Mouse (Mus musculus) ovary, adult 18-20 months (tissue): ENCODE results near the gene Fgfr2.
"Not testable (repeated sequence)": the region's sequence is repeated elsewhere in the genome, so short reads cannot be mapped to it uniquely, and the experiment has no call there.

Source experiments
- DNase-seq: peaks from one replicate; pipeline ENCODE4 v3.0.0; 2022; ENCODE audit warnings: low spot score, mixed read lengths

Gene Fgfr2

DNA sequence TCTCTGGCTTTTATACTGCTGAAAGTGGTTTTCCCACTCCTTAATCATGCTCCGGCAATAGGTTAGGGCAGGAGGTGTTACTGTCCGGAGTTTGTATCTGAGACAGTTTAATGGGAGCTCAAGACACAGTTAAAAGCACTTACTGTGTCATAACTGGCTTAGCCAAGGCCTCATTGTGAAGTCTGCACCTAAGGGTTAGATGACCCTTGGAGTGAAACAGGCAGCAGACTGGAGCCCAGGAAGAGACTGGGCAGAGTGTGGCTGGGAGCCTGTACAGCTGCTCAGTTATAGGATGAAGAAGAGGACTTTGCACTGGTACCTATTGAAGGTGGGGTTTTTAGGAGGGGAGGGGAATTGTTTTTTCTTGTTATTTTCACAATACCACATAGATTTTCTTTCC lies 1976.9 kb downstream of the Fgfr2 start, which contains the start of gene 4933402N03Rik:
4933402N03Rik (minus strand) TSS at position 101 of the 400 bp plus-strand sequence.
- DNase-seq, result no peak

DNA sequence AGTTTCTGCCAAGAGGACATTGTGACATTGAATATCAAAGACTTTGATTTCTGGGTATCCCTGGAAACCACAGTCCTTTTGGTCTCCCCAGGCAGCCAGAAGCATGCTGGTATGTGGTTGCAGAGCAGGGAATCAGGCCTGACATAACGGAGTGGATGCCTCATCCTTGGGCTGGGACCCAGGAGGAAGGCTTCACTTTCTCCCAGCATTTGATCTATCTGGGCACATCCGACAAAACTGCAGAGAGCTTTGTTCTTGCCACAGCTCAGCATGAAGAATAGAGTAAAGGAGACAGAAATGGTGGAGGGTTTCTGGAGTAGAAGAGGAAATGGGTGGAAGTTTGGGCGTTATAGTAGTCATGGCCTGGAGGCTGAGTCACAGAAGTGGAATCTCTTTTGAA lies 1990.0 kb downstream of the Fgfr2 start:
- DNase-seq, result no peak

DNA sequence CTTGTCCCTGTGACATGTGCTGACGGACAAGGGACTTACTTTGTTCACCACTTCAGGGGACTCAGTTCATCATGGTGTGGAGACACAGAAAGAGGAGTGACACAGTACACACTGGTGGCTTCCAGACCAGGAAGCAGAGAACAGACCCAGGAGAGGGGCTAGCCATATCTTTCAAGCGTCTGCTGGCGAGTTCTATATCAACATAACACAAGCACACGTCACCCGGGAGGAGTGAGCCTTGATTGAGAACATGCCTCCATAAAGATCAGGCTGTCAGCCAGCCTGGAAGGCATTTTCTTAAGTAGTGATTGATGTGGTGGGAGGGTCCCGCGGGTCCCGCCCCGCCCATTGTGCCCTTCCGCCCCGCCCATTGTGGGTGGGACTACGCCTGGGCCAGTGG lies 1993.1 kb downstream of the Fgfr2 start:
- DNase-seq, result no peak

DNA sequence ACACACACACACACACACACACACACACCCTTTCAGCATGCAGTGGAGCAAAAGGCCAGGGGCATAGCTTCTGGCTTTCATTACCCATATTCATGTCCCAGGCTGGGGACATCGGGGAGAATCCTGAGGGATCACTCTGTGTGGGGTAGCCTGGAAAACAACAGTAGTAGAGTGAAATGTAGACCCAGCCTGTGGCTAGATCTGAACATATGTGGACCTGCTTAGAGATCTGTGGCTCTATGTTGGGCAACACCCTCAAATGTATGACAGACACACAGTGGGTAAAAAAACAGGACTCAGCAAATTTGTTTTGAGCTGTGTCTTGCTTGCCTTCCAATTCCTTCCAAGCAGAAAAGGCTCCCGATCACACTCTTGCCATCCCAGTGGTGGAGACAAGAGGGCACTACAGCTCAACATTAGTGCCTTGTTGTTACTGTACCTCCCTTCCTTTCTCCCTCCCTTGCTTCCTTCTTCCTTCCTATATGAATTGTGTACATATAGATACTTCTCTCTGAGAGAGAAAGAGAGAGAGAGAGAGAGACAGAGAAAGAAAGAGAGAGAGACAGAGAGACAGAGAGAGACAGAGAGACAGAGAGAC lies 2000.8 kb downstream of the Fgfr2 start:
- DNase-seq, result no peak

DNA sequence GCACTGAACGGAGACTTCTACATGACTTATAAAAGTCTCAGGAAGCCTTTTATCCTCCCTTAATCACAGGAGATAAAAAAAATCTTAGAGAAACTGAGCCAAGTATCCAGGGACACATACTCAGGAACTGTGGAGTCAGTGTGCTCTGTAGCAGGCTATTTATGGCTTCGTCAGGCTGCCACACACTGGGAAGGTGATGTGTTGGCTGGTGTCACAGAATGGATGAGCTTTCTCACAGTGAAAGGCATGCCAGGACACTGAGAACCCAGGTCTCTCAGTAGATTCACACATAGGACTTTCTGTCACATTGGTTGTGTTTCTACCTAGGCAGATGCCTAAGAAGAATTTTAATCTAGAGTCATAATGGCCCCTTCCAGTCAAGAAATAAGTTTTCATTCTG lies 2008.7 kb downstream of the Fgfr2 start:
- no peak for DNase-seq

DNA sequence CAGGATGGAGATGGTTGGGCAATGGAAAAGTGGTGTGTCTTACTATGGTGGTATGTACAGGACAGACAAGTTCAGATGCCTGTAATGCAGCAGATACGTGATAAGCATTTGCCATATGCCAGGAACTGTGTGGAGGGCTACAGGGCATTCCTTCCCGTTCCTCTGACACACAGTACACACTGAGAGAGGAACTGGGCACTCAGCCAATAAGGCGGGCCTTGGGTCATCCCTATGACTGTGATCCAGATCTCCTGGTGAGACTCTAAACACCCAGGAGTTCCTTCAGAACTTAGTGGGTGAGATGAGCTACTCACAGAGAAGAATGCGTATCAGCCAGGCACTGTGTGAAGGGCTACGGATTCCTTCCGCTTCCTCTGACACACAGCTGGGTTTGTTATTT lies 2009.5 kb downstream of the Fgfr2 start:
- DNase-seq, result no peak

DNA sequence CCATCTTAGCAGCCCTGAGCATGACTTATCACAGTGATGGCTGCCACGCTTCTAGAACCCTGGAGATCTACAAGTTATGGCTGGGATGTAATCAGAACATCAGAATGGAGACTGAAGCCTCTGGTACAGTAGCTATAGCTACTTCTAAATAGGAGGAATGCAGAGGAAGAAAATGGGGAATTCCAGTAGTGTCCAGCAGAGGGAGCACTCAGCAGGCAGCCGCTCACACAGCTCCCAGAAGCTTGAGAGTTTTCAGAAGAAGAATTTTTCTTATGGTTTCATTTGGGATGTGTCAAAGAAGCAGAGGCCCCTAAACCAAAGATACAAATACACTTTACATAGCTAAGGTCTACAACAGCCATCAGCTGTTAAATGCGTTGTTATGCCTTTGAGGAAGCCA lies 2010.7 kb downstream of the Fgfr2 start:
- DNase-seq, result no peak

DNA sequence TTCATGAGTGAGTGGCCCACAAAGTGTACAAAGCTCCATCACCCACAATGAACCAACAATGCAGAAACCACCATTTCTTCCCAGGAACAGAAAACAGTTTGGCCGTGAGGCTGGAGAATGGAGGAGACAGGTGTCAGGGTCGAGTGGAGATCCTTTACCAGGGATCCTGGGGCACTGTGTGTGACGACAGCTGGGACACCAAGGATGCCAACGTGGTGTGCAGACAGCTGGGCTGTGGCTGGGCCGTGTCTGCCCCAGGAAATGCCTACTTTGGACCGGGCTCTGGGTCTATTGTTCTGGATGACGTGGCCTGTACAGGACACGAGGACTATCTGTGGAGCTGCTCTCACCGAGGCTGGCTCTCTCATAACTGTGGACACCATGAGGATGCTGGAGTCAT lies 2040.7 kb downstream of the Fgfr2 start:
- DNase-seq, result not testable (repeated sequence)

DNA sequence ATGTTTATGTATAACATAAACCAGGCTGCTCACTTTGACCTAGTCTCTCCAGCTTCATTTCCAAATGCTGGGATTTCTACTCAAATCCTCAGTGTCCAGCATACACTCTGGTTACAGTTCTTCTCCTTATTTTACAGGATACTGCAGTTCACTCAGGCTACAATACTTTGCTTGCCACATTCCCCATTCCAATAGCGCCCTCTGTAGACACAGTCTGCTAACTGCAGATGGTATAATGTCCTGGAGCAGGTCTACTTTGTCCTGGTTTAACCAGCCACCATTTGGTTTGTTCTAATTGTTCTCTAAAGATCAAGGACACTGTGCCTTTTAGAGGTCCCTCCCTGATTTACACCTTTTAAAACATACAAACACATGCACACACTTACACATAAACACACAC lies 2047.2 kb downstream of the Fgfr2 start:
- no peak for DNase-seq

DNA sequence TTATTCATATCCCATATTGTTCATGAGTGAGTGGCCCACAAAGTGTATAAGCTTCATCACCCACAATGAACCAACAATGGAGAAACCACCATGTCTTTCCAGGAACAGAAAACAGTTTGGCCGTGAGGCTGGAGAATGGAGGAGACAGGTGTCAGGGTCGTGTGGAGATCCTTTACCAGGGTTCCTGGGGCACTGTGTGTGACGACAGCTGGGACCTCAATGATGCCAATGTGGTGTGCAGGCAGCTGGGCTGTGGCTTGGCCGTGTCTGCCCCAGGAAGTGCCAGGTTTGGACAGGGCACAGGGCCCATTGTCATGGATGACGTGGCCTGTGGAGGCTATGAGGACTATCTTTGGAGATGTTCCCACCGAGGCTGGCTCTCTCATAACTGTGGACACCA lies 2049.1 kb downstream of the Fgfr2 start:
- not testable (repeated sequence) for DNase-seq

DNA sequence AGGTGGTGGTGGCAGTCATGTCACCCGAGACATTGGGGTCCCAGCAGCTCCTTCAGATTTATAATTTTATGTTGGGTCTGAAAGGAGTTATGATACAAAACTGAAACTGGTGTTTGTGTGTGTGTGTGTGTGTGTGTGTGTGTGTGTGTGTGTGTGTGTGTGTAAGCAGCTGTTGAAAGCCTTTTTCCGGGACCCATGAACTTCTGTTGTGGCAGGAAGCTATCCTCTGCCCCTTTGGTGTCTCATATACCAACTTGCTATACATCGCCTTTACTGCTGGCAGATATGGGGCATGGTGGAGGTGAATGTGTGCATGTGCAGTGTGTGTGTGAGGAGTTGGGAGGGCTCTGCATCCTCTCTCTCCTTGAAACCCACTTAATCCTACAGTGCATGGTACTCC lies 2049.7 kb downstream of the Fgfr2 start:
- not testable (repeated sequence) for DNase-seq

DNA sequence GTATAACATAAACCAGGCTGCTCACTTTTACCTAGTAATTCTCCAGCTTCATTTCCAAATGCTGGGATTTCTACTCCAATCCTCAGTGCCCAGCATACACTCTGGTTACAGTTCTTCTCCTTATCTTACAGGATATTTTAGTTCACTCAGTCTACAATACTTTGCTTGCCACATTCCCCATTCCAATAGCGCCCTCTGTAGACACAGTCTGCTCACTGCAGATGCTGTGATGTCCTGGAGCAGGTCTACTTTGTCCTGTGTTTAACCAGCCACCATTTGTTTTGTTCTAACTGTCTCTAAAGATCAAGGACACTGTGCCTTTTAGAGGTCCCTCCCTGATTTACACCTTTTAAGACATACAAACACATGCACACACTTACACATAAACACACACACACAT lies 2055.0 kb downstream of the Fgfr2 start:
- not testable (repeated sequence) for DNase-seq

DNA sequence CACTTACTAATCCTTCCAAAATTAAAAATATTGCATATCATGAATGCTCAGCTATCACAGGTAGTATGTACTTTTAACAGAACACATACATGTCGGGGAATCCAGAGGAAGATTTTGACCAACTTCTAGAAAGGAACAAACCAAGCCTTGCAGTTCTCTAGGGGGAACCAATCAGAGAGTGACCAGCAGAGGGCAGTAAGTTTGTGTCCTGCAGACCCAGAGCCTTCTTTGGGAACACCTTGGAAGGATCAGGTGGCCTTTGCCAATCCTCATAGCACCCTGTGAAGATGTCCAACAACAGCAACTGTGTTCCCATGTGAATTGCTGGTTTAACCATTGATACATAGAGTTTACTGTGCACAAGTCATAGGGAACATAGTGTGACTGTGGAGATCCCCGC lies 2060.6 kb downstream of the Fgfr2 start:
- DNase-seq, result no peak

DNA sequence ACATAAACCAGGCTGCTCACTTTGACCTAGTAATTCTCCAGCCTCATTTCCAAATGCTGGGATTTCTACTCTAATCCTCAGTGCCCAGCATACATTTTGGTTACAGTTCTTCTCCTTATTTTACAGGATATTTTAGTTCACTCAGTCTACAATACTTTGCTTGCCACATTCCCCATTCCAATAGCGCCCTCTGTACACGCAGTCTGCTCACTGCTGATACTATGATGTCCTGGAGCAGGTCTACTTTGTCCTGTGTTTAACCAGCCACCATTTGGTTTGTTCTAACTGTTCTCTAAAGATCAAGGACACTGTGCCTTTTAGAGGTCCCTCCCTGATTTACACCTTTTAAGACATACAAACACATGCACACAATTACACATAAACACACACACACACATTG lies 2063.3 kb downstream of the Fgfr2 start:
- not testable (repeated sequence) for DNase-seq

DNA sequence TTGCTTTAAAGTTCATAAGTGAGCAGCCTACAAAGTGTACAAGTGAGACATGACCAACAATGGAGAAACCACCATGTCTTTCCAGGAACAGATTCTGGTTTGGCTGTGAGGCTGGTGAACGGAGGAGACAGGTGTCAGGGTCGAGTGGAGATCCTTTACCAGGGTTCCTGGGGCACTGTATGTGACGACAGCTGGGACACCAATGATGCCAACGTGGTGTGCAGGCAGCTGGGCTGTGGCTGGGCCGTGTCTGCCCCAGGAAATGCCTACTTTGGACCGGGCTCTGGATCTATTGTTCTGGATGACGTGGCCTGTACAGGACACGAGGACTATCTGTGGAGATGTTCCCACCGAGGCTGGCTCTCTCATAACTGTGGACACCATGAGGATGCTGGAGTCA lies 2065.2 kb downstream of the Fgfr2 start:
- not testable (repeated sequence) for DNase-seq

DNA sequence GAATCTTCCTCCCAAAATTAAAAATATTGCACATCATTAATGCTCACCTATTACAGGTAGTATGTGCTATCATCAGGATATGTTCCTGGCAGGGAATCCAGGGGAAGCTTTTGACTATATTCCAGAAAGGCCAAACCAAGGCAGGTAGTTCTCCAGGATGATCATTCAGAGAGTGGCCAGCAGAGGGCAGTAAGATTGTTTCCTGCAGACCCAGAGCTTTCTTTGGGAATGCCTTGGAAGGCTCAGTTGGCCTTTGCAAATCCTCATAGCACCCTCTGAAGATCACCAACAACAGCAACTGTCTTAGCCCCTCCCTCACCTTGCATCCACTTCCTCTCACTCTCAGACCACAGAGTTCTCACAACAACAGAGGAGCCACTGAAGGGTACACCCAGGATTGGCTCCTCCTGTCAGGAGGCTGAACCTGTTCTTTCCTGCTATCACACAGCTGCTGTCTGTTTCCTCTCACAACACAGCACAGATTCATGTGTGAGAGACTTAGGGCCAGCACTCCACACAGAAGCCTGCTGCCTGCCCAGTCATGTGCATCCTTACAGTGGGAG lies 2068.3 kb downstream of the Fgfr2 start:
- DNase-seq, result no peak

DNA sequence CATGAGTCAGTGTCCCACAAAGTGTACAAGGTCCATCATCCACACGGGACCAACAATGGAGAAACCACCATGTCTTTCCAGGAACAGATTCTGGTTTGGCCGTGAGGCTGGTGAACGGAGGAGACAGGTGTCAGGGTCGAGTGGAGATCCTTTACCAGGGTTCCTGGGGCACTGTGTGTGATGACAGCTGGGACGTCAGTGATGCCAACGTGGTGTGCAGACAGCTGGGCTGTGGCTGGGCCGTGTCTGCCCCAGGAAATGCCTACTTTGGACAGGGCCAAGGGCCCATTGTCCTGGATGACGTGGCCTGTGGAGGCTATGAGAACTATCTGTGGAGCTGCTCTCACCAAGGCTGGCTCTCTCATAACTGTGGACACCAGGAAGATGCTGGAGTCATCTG lies 2073.3 kb downstream of the Fgfr2 start:
- not testable (repeated sequence) for DNase-seq

DNA sequence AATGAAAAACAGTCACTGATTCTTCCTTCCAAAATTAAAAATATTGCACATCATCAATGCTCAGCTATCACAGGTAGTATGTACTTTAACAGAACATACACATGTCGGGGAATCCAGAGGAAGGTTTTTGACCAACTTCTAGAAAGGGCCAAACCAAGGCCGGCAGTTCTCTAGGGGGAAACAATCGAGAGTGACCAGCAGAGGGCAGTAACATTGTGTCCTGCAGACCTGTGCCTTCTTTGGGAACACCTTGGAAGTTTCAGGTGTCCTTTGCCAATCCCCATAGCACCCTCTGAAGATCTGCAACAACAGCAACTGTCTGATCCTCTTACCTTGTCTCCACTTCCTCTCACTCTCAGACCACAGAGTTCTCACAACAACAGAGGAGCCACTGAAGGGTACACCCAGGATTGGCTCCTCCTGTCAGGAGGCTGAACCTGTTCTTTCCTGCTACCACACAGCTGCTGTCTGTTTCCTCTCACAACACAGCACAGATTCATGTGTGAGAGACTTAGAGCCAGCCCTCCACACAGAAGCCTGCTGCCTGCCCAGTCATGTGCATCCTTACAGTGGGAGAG lies 2077.8 kb downstream of the Fgfr2 start:
- DNase-seq, result not testable (repeated sequence)

DNA sequence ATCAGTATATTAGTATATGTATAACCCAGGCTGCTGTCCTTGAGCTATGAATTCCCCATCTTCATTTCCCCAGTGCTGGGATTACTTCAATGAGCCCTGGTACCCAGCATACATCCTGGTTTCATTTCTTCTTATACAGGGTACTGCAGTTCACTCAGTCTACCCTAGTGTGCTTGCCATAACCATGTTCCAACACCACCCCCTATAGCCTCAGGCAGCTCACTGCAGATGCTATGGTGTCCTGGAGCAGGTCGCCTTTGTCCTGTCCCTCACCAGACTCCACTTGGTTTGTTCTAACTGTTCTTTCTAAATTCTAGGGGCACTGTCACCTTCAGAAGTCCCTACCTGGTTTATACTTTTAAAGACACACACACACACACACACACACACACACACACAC lies 2080.5 kb downstream of the Fgfr2 start:
- DNase-seq, result no peak

DNA sequence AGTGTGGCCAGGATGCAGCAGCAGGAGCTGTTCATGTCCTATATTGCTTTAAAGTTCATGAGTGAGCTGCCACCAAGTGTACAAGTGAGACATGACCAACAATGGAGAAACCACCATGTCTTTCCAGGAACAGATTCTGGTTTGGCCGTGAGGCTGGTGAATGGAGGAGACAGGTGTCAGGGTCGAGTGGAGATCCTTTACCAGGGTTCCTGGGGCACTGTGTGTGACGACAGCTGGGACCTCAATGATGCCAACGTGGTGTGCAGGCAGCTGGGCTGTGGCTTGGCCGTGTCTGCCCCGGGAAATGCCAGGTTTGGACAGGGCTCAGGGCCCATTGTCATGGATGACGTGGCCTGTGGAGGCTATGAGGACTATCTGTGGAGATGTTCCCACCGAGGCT lies 2082.4 kb downstream of the Fgfr2 start:
- DNase-seq, result not testable (repeated sequence)

DNA sequence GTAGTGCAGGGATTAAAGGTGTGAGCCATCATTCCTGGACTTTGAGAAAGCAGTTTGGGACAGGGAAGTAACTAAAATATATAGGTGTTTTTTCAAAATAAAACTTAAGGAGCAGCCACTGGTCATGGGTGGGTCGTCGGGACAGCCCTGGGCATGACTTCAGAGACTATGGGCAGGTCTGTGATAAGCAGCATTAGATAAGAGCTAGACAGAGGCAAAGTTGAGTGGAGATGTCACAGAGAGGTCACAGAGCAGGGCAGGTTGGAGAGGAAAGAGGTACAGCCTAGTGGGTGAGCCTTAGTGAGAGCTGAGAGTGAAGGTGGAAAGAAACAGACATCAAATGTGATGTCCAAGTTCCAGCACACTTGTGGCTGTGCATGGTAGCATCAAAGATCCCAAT lies 2086.1 kb downstream of the Fgfr2 start:
- no peak for DNase-seq

DNA sequence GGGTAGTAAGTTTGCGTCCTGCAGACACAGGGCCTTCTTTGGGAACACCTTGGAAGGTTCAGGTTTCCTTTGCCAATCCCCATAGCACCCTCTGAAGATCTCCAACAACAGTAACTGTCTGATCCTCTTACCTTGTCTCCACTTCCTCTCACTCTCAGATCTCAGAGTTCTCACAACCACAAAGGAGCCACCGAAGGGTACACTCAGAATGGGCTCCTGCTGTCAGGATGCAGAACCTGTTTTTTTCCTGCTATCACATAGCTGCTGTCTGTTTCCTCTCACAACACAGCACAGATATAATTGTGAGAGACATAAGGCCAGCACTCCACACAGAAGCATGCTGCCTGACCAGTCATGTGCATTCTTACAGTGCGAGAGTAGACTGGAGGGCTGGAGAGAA lies 2086.8 kb downstream of the Fgfr2 start:
- no peak for DNase-seq

DNA sequence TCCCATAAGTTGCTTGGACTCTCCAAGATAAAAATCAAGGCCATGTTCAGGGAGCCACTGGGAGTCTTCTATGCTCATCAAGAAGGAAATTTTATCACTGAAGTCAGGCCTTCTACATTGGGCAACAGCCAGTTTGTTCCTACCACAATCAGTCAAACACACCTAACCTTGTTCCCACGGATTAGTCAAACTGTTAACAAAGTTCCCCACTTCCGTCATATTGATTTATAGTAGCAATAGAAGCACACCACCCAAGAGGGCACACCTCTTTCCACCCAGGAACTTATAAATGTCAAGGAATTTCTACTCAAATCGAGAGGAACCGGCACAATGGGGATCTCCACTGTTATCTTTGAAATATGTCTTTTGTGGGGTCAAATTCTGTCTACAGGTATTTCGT lies 2091.4 kb downstream of the Fgfr2 start, which contains the start of gene Dmbt1:
Dmbt1 (plus strand) TSS at position 299 of the 400 bp plus-strand sequence.
- no peak for DNase-seq

DNA sequence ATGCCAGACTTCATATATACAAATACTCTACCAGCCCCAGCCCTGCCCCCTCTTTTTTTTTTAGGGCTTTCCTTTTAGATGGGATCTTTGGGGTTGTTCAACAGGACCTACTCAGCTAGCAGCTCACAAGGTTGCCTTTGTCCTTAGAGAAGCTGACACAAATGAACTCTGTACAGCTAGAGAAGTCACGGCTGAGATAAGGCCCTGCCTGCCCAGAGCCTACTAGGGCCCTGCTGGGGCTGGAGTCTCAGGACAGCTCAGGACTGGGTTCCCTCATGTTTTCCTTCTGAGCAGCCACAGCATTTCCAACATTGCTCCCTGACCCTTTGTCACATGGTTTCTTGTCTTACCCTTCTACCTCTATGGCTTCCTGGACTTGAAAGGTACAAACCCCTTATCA lies 2095.6 kb downstream of the Fgfr2 start:
- no peak for DNase-seq
